Mouse (Mus musculus) lung, adult 2 months (tissue): ENCODE data around the gene Tmem8. TPM values are rescaled to one million over a fixed set of nuclear protein-coding genes. Genes with fewer than 3 reads are reported as not detected.
A peak's percentile ranks its signal among the peaks of the same experiment; 100 is the strongest.
"Not testable (repeated sequence)": the region's sequence is repeated elsewhere in the genome, so short reads cannot be mapped to it uniquely, and the experiment has no call there.

ENCODE experiments used
- DNase-seq: peaks from one replicate; pipeline ENCODE4 v3.0.0; 2022
- H3K4me1 ChIP-seq: fragments of 200-500 bp; 2 replicates; pipeline ENCODE4 v1.6.1; 2011; ENCODE audit warnings: low read length; ENCODE audit not compliant: control insufficient read depth, insufficient read depth
- H3K4me3 ChIP-seq: fragments of 200-500 bp; replicated peaks from 2 replicates; pipeline ENCODE3; 2011; ENCODE audit warnings: low read depth, mild to moderate bottlenecking, control low read depth, low read length; ENCODE audit errors: extremely low read depth
- CTCF ChIP-seq: fragments of 200-500 bp; IDR thresholded peaks from 2 replicates; pipeline ENCODE4 v1.5.1; 2011; ENCODE audit warnings: mild to moderate bottlenecking, low read length, control low read depth; ENCODE audit not compliant: insufficient read depth
- POLR2A ChIP-seq: fragments of 200-500 bp; IDR thresholded peaks from 2 replicates; pipeline ENCODE4 v1.6.1; 2011; ENCODE audit warnings: low read depth, mild to moderate bottlenecking, control low read depth, low read length, borderline replicate concordance; ENCODE audit errors: extremely low read depth
- WGBS: fragments of 180-500 bp; shearing (Covaris S2); methylation state at CpG from one replicate; pipeline ENCODE4 v1.1.7; 2018; 5-methylcytosine and 5-hydroxymethylcytosine counted together
- polyA plus RNA-seq: library from polyadenylated mRNA; depleted of rRNA; stranded (reverse); fragments of >200 nt; gene quantifications from 2 replicates; pipeline ENCODE4 v1.2.3, GENCODE M21; 2012

The Tmem8 gene
- polyA plus RNA-seq, 1 experiment: 60.0 TPM

DNA sequence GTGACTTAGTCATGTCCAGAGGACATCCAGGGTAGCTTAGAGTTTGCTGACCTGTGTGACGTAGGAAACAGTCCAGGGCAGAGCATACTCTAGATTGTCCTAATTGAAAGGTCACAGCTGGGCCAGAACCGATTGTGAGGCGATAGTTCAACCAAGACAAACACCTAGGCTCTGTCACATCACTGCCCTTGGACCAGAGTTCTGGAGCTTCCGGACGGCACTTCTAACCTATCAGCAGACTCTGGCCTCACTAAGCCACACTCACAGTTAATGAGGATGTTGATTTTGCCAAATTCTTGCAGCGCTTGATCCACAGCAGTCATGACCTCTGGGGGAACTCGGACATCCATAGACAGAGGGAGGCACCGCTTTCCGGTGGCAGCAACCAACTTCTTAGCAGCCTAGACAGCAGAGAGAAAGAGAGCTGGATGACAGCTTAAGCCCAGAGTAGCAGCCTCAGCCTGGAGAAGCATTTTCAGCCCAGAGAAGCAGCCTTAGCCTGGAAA is 26.0 kb upstream of the Tmem8 start:
- DNase-seq: no peak
- TF ChIP-seq CTCF (no peak), POLR2A (no peak)
- Histone ChIP-seq H3K4me1 (no peaks in the 10 kb centered on the region), H3K4me3 (no peak overlapping the region)
- 83% methylated on average over 9 of the region's 9 CpGs for WGBS

DNA sequence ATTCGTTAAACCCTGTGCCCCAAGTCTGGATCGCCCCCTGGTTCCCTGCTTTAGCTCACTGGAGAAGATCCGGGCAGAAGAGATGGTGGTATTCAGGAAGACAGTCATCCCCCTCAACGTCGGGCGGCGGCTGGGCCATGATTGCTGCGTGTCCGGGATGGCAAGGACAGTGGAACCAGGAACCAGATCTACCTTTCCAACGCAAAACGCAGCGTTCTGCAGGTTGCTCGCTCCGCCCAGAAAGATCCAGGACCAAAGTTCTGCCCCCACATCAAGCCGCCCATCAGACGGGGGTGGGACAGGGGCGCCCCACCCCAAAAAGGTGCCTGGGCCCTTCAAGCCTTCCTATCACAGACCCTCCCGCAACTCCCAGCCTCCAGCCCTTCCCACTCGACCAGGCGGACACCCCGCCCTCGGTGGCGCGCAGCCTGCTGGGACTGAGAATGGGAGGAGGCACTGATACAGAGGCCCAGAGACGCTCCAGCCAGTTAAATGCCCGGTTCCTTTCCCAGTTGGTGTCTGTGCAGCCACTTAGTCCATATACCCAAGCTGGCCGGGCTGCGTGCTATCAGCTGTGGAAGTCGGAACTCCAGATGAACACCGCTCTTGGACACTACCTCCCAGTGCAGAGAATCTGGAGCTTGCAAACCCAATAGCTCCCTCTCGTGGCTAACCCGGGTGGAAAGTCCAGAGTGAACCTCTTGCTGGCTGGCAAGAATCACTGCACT is 23.0 kb upstream of the Tmem8 start, which contains the start of gene Decr2:
Gene Decr2 (minus strand): TSS at position 433 of the 728 bp plus-strand sequence.
- H3K4me1 ChIP-seq: no peaks in the 10 kb centered on the region
- peak; percentile 87 for DNase-seq
- TF ChIP-seq CTCF (peak; percentile 89), POLR2A (peak; percentile 62; the same call in 1 of the 2 replicates)
- H3K4me3 ChIP-seq: peak within 1 kb of the TSS; percentile 81
- under 1% methylated on average over 32 of the region's 32 CpGs for WGBS

DNA sequence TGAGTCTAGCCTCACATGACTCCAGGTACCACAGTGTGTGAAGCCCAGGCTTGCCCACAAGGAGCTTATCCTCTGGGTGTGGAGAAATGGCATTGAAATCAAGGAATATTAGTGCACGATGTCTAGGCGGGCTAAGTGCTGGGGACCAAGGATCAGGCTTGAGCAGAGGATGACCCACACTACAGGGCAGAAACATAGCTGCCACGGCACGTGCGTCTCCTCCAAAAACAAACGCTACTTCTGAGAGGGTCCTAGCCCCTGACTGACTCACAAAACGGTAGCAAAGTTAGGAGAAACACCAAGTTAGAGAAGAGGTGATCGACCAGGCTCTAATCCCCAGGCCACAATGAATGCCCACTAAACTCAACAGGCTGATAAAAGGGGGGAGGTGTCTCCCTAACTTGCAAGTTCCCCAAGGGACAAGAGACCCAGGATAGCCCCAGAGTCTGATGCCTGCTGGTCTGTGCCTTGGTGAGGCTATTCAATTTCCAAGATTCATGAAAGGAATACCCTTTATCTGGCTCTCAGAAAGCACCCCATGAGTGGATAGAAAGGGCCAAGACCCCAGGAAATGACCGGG is 18.5 kb upstream of the Tmem8 start:
- 57% methylated on average over 9 of the region's 9 CpGs for WGBS
- H3K4me1 ChIP-seq: no peaks in the 10 kb centered on the region
- DNase-seq: no peak
- H3K4me3 ChIP-seq: no peak overlapping the region
- TF ChIP-seq POLR2A (no peak), CTCF (no peak)

DNA sequence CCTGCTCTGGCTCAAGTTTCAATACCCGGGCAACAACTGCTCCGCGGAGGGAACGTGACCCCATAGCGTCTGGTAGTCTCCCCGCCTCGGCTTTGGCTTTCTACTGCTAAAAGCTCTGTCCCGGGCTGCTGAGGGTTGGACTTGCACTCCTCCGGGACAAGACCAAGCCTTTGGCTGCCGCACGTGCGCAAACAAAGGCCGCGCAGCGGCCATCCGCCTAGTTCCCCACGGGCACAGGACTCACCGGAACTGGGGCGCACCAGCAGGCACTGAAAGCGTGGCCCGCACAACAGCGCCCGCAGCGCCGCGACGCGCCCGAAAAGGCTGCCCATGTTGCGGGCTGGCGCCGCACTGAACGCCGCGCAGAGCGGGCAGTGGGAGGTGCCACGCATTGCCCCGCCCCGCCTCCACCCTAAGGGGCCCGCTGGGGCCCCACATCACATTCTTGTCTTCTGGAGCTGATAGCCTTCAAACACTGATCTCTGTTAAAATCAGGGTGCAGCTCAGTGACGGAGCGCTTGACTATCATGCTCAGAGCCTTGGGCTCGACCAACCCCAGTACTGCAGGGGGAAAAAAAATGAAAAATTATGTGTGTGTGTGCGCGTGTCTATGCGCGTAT is 17.9 kb upstream of the Tmem8 start, which contains the start of gene Nme4:
Gene Nme4 (minus strand): TSS at position 482 of the 620 bp plus-strand sequence.
- Histone ChIP-seq H3K4me3 (peak within 1 kb of the TSS; percentile 54), H3K4me1 (no peaks in the 10 kb centered on the region)
- TF ChIP-seq POLR2A (no peak), CTCF (no peak)
- 3% methylated on average over 47 of the region's 47 CpGs for WGBS
- peak; percentile 40 for DNase-seq

DNA sequence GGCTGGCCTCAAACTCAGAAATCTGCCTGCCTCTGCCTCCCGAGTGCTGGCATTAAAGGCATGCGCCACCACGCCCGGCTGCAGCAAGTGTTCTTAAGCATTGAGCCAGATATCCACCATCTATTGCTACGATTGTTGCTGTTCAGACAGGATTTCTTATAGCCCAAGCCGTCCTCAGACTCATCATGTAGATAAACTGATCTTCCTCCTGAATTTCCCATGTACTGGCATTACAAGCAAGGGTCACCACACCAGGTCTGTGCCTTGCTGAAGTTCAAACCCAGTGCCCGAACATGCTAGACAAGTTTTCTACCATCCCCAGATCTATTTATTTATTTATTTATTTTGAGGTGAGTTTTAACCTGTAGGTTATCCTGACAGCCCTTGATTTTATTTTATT is 14.6 kb upstream of the Tmem8 start:
- H3K4me3 ChIP-seq: no peak overlapping the region
- TF ChIP-seq POLR2A (no peak), CTCF (no peak)
- 88% methylated on average over 7 of the region's 7 CpGs for WGBS
- no peak for DNase-seq
- H3K4me1 ChIP-seq: no peaks in the 10 kb centered on the region

DNA sequence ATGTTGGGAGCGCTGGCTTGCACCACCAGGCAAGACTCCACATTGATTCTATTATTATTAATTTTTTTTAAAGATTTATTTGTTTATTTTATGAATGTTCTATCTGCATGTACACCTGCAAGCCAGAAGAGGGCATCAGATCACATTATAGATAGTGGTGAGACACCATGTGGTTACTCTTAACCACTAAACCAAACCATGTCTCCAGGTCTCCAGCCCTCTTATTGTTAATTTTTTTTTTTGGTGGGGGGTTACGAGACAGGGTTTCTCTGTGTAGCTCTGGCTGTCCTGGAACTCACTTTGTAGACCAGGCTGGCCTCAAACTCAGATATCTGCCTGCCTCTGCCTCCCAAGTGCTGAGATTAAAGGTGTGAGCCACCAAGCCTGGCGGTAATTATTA is 13.8 kb upstream of the Tmem8 start:
- H3K4me1 ChIP-seq, H3K4me3 ChIP-seq, DNase-seq: not testable (repeated sequence)
- WGBS: 55% methylated on average over 3 of the region's 3 CpGs

DNA sequence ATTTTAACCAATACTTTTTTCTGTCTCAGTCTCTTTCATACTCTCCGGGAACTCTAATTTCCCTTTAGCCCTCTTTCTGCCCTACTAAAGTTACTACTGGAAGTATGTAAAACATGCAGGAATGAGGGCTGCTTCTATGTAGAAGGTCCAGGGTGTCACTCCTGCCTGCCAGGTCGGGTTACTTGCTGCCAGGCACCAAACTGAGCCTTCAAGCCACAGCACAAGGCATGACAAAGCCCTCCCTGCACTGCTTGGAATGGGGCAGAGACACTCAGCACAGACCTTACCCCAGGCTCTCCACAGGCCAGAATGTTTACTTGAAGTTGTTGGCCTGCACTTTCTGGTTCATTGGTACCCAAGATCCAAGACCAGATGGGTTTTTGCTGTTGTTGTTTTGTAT is 12.9 kb upstream of the Tmem8 start:
- WGBS: 49% methylated on average over 2 of the region's 2 CpGs
- Histone ChIP-seq H3K4me1 (no peaks in the 10 kb centered on the region), H3K4me3 (no peak overlapping the region)
- no peak for DNase-seq
- TF ChIP-seq CTCF: no peak
- TF ChIP-seq POLR2A: no peak

DNA sequence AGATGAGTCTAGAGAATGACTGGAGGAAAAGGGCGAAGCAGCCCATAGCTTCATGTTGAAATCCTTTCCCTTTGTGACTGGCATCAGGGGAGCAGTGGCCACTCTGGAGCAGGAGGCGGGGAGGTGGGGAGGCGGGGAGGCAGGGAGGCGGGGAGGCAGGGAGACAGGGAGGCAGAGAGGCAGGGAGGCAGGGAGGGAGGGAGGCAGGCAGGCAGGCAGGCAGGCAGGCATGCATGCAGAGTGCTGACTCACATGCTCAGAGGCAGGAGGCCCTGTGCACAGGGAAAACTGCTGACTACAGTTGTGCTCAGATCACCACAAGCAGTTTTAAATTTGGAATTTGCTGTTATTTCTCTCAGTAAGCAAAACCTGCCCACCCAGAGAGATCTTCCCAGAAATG is 11.6 kb upstream of the Tmem8 start:
- H3K4me1 ChIP-seq: no peaks in the 10 kb centered on the region
- no peak overlapping the region for H3K4me3 ChIP-seq
- no peak for TF ChIP-seq CTCF
- DNase-seq: no peak
- WGBS: 29% methylated on average over 4 of the region's 4 CpGs

DNA sequence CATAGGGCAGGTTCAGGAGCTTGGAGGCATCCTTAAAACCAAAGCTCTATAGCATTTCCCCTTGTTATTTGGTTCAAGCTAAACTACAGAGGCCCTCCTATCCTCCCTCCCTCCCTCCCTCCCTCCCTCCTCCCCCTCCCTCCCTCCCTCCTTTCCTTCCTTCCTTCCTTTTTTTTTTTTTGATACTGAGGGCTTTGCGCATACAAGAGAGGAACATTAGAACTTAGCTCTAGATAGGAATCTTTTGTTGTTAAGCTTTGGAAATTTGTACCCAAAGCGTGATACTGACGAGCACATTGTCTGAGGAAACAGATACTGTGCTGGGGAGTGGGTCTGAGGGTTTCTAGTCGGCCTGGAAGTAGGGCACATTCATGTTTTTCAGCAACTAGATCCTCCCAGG is 7.5 kb upstream of the Tmem8 start:
- 33% methylated on average over 4 of the region's 4 CpGs for WGBS
- no peak for DNase-seq
- TF ChIP-seq CTCF: no peak
- no peak for TF ChIP-seq POLR2A
- no peaks in the 10 kb centered on the region for H3K4me1 ChIP-seq
- H3K4me3 ChIP-seq: no peak overlapping the region

DNA sequence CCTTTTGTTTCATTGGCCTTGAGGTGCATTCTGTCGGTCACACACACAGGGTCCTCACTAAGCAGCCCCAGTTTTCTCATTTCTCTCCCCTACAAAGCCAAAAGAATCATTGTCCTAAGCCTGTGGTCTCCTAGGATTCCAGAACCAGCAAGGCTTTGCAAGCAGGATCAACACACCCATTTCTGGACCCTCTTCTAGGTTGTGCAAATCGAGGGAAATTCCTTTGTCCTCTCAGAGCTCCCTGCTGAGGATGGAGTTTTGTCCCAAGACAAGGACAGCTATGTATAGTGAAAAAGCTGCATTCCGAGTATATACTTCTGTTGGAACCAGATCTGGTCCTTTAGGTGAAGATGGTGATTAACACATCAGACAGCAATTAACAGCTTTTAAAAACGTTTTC is 2.9 kb upstream of the Tmem8 start:
- DNase-seq: no peak
- WGBS: 41% methylated on average over 4 of the region's 4 CpGs
- peaks cover 5% of the 10 kb centered on the region; the same call in 1 of the 2 replicates for H3K4me1 ChIP-seq
- TF ChIP-seq POLR2A (no peak), CTCF (no peak)
- no peak overlapping the region for H3K4me3 ChIP-seq
